Mouse (Mus musculus) cerebellum, adult 11-12 months (tissue): ENCODE results near the gene Spats1.
A peak's percentile ranks its signal among the peaks of the same experiment; 100 is the strongest.

Source experiments
- DNase-seq: peaks from one replicate; pipeline ENCODE4 v3.0.0; 2022

Spats1 gene

GRCm38 (mm10) chr17:45474669-45475465 lies at the start of gene Spats1:
Gene Spats1 (minus strand): TSS chr17:45475415.
- DNase-seq, result peak; percentile 87

- peak; percentile 64 for DNase-seq
Observed at GRCm38 (mm10) chr17:45524961-45525360, 49.7 kb upstream of the Spats1 start.

GRCm38 (mm10) chr17:45523263-45523662 lies 48.0 kb upstream of the Spats1 start, which contains the start of gene Tcte1:
Gene Tcte1 (plus strand): TSS chr17:45523434.
- DNase-seq, result no peak

- peak; percentile 68 for DNase-seq
Observed at GRCm38 (mm10) chr17:45520136-45520535, 44.9 kb upstream of the Spats1 start.

GRCm38 (mm10) chr17:45518766-45519475 lies 43.7 kb upstream of the Spats1 start:
- DNase-seq, result peak; percentile 96

- peak; percentile 60 for DNase-seq
Observed at GRCm38 (mm10) chr17:45517549-45518215, 42.5 kb upstream of the Spats1 start.

GRCm38 (mm10) chr17:45517135-45517534 lies 41.9 kb upstream of the Spats1 start:
- DNase-seq, result peak; percentile 65

GRCm38 (mm10) chr17:45516488-45516887 lies 41.3 kb upstream of the Spats1 start:
- peak; percentile 88 for DNase-seq

- DNase-seq, result no peak
Observed at GRCm38 (mm10) chr17:45515806-45516205, 40.6 kb upstream of the Spats1 start.

- DNase-seq, result no peak
Observed at GRCm38 (mm10) chr17:45515204-45515726, 40.0 kb upstream of the Spats1 start.

GRCm38 (mm10) chr17:45511757-45512156 lies 36.5 kb upstream of the Spats1 start:
- DNase-seq, result no peak

GRCm38 (mm10) chr17:45510871-45511270 lies 35.7 kb upstream of the Spats1 start:
- no peak for DNase-seq

- peak; percentile 92 for DNase-seq
Observed at GRCm38 (mm10) chr17:45506700-45507189, 31.5 kb upstream of the Spats1 start, which contains the start of gene Aars2. Gene Aars2 (plus strand): TSS chr17:45506841.

- DNase-seq, result peak; percentile 58
Observed at GRCm38 (mm10) chr17:45505941-45506465, 30.8 kb upstream of the Spats1 start.

GRCm38 (mm10) chr17:45503301-45503973 lies 28.2 kb upstream of the Spats1 start:
- DNase-seq, result no peak

- DNase-seq, result no peak
Observed at GRCm38 (mm10) chr17:45502324-45502723, 27.1 kb upstream of the Spats1 start.

- no peak for DNase-seq
Observed at GRCm38 (mm10) chr17:45500981-45501380, 25.8 kb upstream of the Spats1 start.

- DNase-seq, result no peak
Observed at GRCm38 (mm10) chr17:45499516-45499915, 24.3 kb upstream of the Spats1 start.

GRCm38 (mm10) chr17:45498397-45498796 lies 23.2 kb upstream of the Spats1 start:
- DNase-seq, result no peak

- no peak for DNase-seq
Observed at GRCm38 (mm10) chr17:45495398-45495797, 20.2 kb upstream of the Spats1 start.

GRCm38 (mm10) chr17:45490532-45491154 lies 15.4 kb upstream of the Spats1 start:
- DNase-seq, result no peak

GRCm38 (mm10) chr17:45489736-45490135 lies 14.5 kb upstream of the Spats1 start:
- no peak for DNase-seq
